Mouse (Mus musculus) limb, embryonic 15.5 days (tissue): ENCODE measurements around the gene Swap70. TPM values are rescaled to one million over a fixed set of nuclear protein-coding genes. Genes with fewer than 3 reads are reported as not detected.

Source experiments
- ATAC-seq: fragments of 200-750 bp; cut with Nextera tagmentation; 2 replicates; pipeline ENCODE4 v1.8.0; 2017; ENCODE audit warnings: low read depth, moderate TSS enrichment; ENCODE audit not compliant: insufficient number of reproducible peaks, low FRiP score, low TSS enrichment
- H3K27ac ChIP-seq: fragments of 300-500 bp; sonication (generic); 2 replicates; pipeline ENCODE4 v1.5.1; 2015; ENCODE audit warnings: moderate library complexity, mild to moderate bottlenecking, inconsistent platforms
- H3K27me3 ChIP-seq: fragments of 300-500 bp; sonication (generic); 2 replicates; pipeline ENCODE4 v1.6.1; 2015; ENCODE audit warnings: inconsistent platforms
- H3K36me3 ChIP-seq: fragments of 300-500 bp; sonication (generic); 2 replicates; pipeline ENCODE4 v1.6.1; 2015; ENCODE audit warnings: inconsistent platforms
- H3K4me1 ChIP-seq: fragments of 300-500 bp; sonication (generic); 2 replicates; pipeline ENCODE4 v1.6.1; 2015; ENCODE audit warnings: inconsistent platforms
- H3K4me2 ChIP-seq: fragments of 300-500 bp; sonication (generic); 2 replicates; pipeline ENCODE4 v1.6.1; 2015; ENCODE audit warnings: mild to moderate bottlenecking, inconsistent platforms
- H3K4me3 ChIP-seq: fragments of 300-500 bp; sonication (generic); 2 replicates; pipeline ENCODE4 v1.5.1; 2015; ENCODE audit warnings: mild to moderate bottlenecking, inconsistent platforms
- H3K9ac ChIP-seq: fragments of 300-500 bp; sonication (generic); 2 replicates; pipeline ENCODE4 v1.6.1; 2015; ENCODE audit warnings: inconsistent platforms
- H3K9me3 ChIP-seq: fragments of 300-500 bp; sonication (generic); 2 replicates; pipeline ENCODE4 v1.6.1; 2016; ENCODE audit warnings: inconsistent platforms
- WGBS: fragments of 180-500 bp; shearing (Covaris S2); methylation state at CpG from one replicate; pipeline ENCODE4 v1.1.7; 2015; 5-methylcytosine and 5-hydroxymethylcytosine counted together
- polyA plus RNA-seq: library from polyadenylated mRNA; unstranded; fragments of >200 nt; fragmentation: Nextera tagmentation; extraction: Ambion mirVana; gene quantifications from 2 replicates; pipeline ENCODE4 v1.2.1, GENCODE M21; 2015

The Swap70 gene
- polyA plus RNA-seq, 1 experiment from 2014 or later = 34.4 TPM

DNA sequence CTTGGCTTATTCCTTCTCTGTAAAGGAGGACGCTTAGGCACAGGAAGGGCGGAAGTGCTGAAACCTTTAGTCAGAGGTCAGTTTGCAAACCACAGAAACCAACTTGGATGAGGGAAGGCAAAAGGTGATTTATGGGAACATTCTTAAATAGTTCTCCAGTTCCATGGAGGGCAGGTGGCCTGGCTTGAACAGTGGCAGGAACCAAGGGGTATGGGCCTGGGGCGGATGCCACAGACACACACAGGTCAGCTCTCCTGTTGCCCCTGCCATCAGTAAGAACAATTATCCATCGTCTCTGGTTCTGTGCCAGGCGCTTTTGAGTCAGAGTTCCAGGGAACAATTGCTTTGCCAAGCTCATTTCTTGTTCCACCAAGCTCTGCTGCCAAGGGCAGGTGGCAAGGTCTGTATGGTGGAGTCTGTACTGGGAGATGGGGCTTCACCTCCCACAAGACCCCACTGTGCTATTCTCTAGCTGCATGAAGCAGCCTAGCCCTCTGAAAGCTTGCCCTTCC, 56.3 kb downstream of the Swap70 start:
- Histone ChIP-seq H3K36me3 (peaks cover 89% of the 10 kb centered on the region), H3K4me3 (no peak overlapping the region), H3K27me3 (no peaks in the 10 kb centered on the region), H3K9ac (no peak overlapping the region), H3K27ac (no peak overlapping the region), H3K4me1 (0 out of 2 replicates have a peak, but pooled peaks cover 3% of the 10 kb centered on the region), H3K9me3 (no peaks in the 10 kb centered on the region), H3K4me2 (no peak overlapping the region)
- no peak for ATAC-seq
- WGBS = 93% methylated on average over 5 of the region's 5 CpGs

DNA sequence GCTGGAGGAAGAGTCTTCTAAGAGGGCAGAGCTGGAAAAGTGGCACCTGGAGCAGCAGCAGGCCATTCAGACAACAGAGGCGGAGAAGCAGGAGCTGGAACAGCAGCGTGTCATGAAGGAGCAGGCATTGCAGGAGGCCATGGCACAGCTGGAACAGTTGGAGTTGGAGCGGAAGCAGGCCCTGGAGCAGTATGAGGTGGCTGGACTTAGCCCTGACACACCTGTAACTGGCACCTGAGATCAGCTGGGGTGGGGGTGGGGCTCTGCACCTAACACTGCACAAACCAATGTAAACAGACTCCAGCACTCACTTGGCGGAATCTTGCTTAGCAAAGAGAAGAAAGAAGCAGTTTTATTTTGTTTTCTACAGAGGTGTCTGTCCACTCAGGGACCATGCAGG, 57.7 kb downstream of the Swap70 start:
- Histone ChIP-seq H3K4me2 (no peak overlapping the region), H3K9me3 (no peaks in the 10 kb centered on the region), H3K9ac (no peak overlapping the region), H3K4me3 (no peak overlapping the region), H3K4me1 (0 out of 2 replicates have a peak, but pooled peaks cover 3% of the 10 kb centered on the region), H3K27me3 (no peaks in the 10 kb centered on the region), H3K27ac (no peak overlapping the region), H3K36me3 (peaks cover 81% of the 10 kb centered on the region)
- no peak for ATAC-seq
- 87% methylated on average over 4 of the region's 4 CpGs for WGBS

DNA sequence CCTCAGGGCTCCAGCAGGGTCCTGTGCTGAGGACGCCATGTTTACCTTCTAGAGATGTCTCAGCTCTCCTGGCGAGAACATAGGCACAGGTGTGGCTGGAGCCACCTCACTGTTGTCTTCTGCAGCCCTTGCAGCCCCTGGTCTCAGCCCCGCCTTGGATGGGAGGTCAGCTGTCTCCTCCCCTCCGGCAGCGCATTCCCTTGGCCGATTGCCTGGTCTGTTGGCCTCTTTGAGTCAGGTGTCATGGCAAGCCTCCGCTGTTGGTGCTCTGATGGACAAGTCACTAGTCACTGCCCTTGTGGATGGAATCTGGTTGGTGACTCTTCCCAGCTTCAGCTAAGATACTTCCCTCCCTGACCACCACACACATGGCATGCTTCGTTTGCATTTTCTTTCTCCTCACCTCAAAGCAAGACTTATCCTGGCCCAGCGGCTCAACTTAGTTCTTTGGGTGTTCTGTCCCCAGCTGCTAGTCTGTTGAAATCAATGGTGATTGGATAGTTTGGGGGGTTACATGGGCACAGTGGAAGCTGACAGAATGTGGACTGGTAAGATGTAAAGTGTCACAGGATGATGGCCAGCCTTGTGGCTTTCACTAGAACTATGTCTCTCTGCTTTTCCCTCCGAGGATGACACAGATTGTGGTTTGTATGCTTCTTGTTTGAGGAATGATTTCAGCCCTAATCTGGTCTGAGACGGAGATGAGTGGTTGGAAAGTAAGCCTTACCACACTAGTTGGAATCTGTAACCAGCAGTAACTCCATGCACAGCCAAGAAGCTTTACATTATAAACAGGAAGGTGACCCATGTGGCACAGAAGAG, 60.1 kb downstream of the Swap70 start:
- H3K4me1 ChIP-seq = 0 out of 2 replicates have a peak, but pooled peaks cover 3% of the 10 kb centered on the region
- no peak overlapping the region for H3K4me3 ChIP-seq
- peaks cover 69% of the 10 kb centered on the region for H3K36me3 ChIP-seq
- H3K9ac ChIP-seq = no peak overlapping the region
- no peak overlapping the region for H3K27ac ChIP-seq
- no peak for ATAC-seq
- 90% methylated on average over 11 of the region's 11 CpGs for WGBS
- H3K9me3 ChIP-seq = no peaks in the 10 kb centered on the region
- H3K4me2 ChIP-seq = no peak overlapping the region
- no peaks in the 10 kb centered on the region for H3K27me3 ChIP-seq

DNA sequence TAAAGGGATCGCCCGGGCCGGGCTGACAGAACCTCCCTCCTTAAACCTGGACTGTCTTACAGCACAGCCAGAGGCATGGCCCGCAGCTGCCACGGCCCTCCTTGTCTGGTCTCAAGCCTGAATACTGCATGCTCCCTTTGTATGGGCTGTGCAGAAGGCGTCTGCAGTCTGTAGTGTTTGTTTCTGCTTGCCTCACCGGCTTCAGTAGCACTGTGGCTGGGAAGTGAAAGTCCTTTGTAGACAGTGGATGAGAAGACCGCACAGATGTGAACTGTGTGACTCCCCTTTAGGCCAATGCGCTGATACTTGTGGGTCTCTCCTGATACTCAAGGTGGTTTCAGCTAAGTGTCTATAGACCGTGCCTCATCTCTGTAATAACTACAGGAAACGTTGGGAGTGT, 61.3 kb downstream of the Swap70 start:
- 84% methylated on average over 11 of the region's 11 CpGs for WGBS
- ATAC-seq = no peak
- no peak overlapping the region for H3K4me2 ChIP-seq
- H3K4me3 ChIP-seq = no peak overlapping the region
- H3K27me3 ChIP-seq = no peaks in the 10 kb centered on the region
- no peaks in the 10 kb centered on the region for H3K9me3 ChIP-seq
- no peak overlapping the region for H3K9ac ChIP-seq
- peaks cover 10% of the 10 kb centered on the region for H3K4me1 ChIP-seq
- peaks cover 60% of the 10 kb centered on the region for H3K36me3 ChIP-seq
- H3K27ac ChIP-seq = no peak overlapping the region

DNA sequence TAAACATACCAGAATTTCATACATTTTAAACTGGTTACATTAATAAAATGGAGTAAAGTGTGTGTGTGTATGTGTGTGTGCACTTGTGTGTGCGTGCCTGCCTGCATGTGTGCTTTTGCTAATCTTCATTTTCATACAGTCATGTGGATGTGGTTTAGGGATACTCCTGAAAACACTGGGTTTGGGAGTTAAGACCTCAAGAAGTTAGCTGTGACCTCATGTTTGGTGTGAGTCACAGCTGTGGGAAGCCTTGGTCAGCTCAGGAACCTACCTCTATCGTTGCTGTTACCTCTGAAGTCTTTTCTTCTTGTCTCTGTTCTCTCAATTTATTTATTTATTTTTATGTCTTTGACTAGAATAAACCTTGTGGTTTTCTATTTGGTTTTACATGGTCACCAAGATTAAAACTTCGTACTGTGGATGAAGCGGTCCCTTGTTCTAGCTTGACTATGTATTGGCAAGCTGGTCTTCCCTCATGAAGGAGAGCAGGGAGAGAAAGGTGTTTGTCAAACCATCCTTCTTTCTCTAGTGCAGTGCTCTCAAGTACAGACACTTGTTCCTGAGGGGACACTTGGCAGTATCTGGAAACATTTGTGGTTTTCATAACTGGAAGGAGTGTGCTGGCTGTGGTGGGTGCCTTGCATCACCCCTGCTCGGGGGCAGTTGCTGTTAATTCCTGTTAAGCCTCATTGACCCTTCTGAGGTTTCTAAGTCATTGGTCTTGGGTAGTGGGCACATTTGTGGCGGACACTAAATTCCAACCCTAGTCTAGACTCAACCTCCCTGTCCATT, 62.2 kb downstream of the Swap70 start:
- no peak for ATAC-seq
- 84% methylated on average over 6 of the region's 6 CpGs for WGBS
- Histone ChIP-seq H3K27me3 (no peaks in the 10 kb centered on the region), H3K4me1 (peaks cover 13% of the 10 kb centered on the region), H3K27ac (no peak overlapping the region), H3K9me3 (no peaks in the 10 kb centered on the region), H3K9ac (no peak overlapping the region), H3K36me3 (peaks cover 51% of the 10 kb centered on the region), H3K4me3 (no peak overlapping the region), H3K4me2 (no peak overlapping the region)

GRCm38 (mm10) chr7:110285076-110285848, 63.8 kb downstream of the Swap70 start:
- 91% methylated on average over 12 of the region's 12 CpGs for WGBS
- no peak overlapping the region for H3K4me3 ChIP-seq
- no peaks in the 10 kb centered on the region for H3K27me3 ChIP-seq
- no peak overlapping the region for H3K9ac ChIP-seq
- H3K36me3 ChIP-seq = peaks cover 36% of the 10 kb centered on the region
- no peaks in the 10 kb centered on the region for H3K9me3 ChIP-seq
- no peak overlapping the region for H3K4me2 ChIP-seq
- H3K27ac ChIP-seq = no peak overlapping the region
- no peak for ATAC-seq
- H3K4me1 ChIP-seq = peaks cover 15% of the 10 kb centered on the region

- ATAC-seq = no peak
These were observed 64.3 kb downstream of the Swap70 start for GRCm38 (mm10) chr7:110285849-110286151.

GRCm38 (mm10) chr7:110286198-110286732, 64.8 kb downstream of the Swap70 start:
- Histone ChIP-seq H3K4me3 (no peak overlapping the region), H3K9ac (no peak overlapping the region), H3K27ac (no peak overlapping the region), H3K27me3 (no peaks in the 10 kb centered on the region), H3K4me2 (no peak overlapping the region), H3K36me3 (peaks cover 27% of the 10 kb centered on the region), H3K9me3 (no peaks in the 10 kb centered on the region), H3K4me1 (peaks cover 15% of the 10 kb centered on the region)
- WGBS = 62% methylated on average over 8 of the region's 8 CpGs
- no peak for ATAC-seq

More at GRCm38 (mm10) chr7:110285849-110286151, 64.3 kb downstream of the Swap70 start:
- no peaks in the 10 kb centered on the region for H3K9me3 ChIP-seq
- no peak overlapping the region for H3K4me2 ChIP-seq
- no peak overlapping the region for H3K4me3 ChIP-seq
- H3K27ac ChIP-seq = no peak overlapping the region
- no peak overlapping the region for H3K9ac ChIP-seq
- no peaks in the 10 kb centered on the region for H3K27me3 ChIP-seq
- H3K4me1 ChIP-seq = peaks cover 15% of the 10 kb centered on the region
- H3K36me3 ChIP-seq = peaks cover 32% of the 10 kb centered on the region
- 72% methylated on average over 3 of the region's 3 CpGs for WGBS

DNA sequence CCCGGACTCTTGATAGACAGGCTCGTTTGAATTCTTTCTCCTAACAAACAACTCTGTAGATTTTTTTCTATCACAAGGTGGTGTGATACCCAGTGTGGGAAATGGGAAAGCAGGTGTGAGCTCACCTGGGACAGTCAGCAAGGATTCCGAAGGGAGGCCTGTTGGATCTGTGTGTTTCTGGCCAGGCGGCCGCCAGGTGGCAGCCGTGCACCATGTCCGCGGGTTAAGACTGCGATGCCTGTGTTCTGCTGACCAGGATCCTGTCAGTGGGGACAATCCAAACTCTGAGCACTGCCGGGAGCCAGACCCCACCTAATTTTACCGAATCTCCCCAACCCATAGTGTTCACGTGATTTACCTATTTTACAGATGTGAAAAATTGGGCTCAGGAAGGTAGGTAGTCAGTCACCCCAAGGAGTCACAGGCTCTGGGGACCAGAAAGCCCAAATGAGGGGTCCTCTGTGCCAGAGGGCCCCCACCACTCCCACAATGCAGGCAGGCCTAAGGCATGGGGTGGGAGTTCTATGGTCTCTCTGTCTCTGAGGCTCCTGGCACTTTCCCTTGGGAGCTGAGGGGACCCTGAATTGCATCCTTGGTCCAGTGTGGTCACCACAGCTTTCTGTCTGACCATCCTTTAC, 65.4 kb downstream of the Swap70 start:
- Histone ChIP-seq H3K4me2 (no peak overlapping the region), H3K4me3 (no peak overlapping the region), H3K9me3 (no peaks in the 10 kb centered on the region), H3K36me3 (peaks cover 20% of the 10 kb centered on the region), H3K27me3 (no peaks in the 10 kb centered on the region), H3K9ac (no peak overlapping the region), H3K27ac (no peak overlapping the region), H3K4me1 (peaks cover 15% of the 10 kb centered on the region)
- 6% methylated on average over 12 of the region's 12 CpGs for whole genome bisulfite sequencing
- ATAC-seq = peak; percentile 53; the same call in 1 of the 2 replicates

GRCm38 (mm10) chr7:110287476-110288071, 66.1 kb downstream of the Swap70 start:
- Histone ChIP-seq H3K4me2 (no peak overlapping the region), H3K4me1 (peaks cover 15% of the 10 kb centered on the region), H3K27ac (0 out of 2 replicates have a peak overlapping the region, but pooled peaks have one; percentile 18), H3K4me3 (no peak overlapping the region), H3K9ac (no peak overlapping the region), H3K36me3 (peaks cover 15% of the 10 kb centered on the region), H3K9me3 (no peaks in the 10 kb centered on the region), H3K27me3 (no peaks in the 10 kb centered on the region)
- no peak for ATAC-seq
- WGBS = 64% methylated on average over 8 of the region's 8 CpGs
